Mouse (Mus musculus) limb, embryonic 10.5 days (tissue): ENCODE data around the gene Olfr661. TPM values are rescaled to one million over a fixed set of nuclear protein-coding genes. Genes with fewer than 3 reads are reported as not detected.

Source experiments
- DNase-seq: peaks from one replicate; pipeline ENCODE4 v3.0.0-alpha.2; 2017; ENCODE audit warnings: low spot score
- H3K27ac ChIP-seq: fragments of 300-500 bp; sonication (generic); 2 replicates; pipeline ENCODE4 v1.5.1; 2016; ENCODE audit warnings: mild to moderate bottlenecking
- H3K27me3 ChIP-seq: fragments of 300-500 bp; sonication (generic); 2 replicates; pipeline ENCODE4 v1.6.1; 2016; ENCODE audit warnings: low read depth, mild to moderate bottlenecking; ENCODE audit not compliant: poor library complexity, severe bottlenecking
- H3K36me3 ChIP-seq: fragments of 300-500 bp; sonication (generic); 2 replicates; pipeline ENCODE4 v1.6.1; 2016; ENCODE audit warnings: mild to moderate bottlenecking, moderate library complexity
- H3K4me1 ChIP-seq: fragments of 300-500 bp; sonication (generic); 2 replicates; pipeline ENCODE4 v1.6.1; 2016
- H3K4me3 ChIP-seq: fragments of 300-500 bp; sonication (generic); 2 replicates; pipeline ENCODE4 v1.5.1; 2016; ENCODE audit warnings: mild to moderate bottlenecking, moderate library complexity
- H3K9me3 ChIP-seq: fragments of 300-500 bp; sonication (generic); replicated peaks from 2 replicates; pipeline ENCODE4 v1.6.1; 2016; ENCODE audit warnings: mild to moderate bottlenecking
- WGBS: fragments of 180-500 bp; shearing (Covaris S2); methylation state at CpG from one replicate; pipeline ENCODE4 v1.1.7; 2016; 5-methylcytosine and 5-hydroxymethylcytosine counted together
- polyA plus RNA-seq: library from polyadenylated mRNA; unstranded; fragments of >200 nt; fragmentation: Nextera tagmentation; extraction: Ambion mirVana; gene quantifications from 2 replicates; pipeline ENCODE4 v1.2.1, GENCODE M21; 2016

The Olfr661 gene
- not detected in 2 replicates for polyA plus RNA-seq

- H3K4me3 ChIP-seq = no peak within 1 kb of the TSS
- no peak for DNase-seq
- WGBS = 96% methylated on average over 2 of the region's 2 CpGs
- no peak within 1 kb of the TSS for H3K27ac ChIP-seq
- no peaks in the 10 kb centered on the region for H3K4me1 ChIP-seq
- no peaks in the 10 kb centered on the region for H3K36me3 ChIP-seq
- no peaks in the 10 kb centered on the region for H3K9me3 ChIP-seq
- H3K27me3 ChIP-seq = no peaks in the 10 kb centered on the region
Observed at GRCm38 (mm10) chr7:104686201-104686600, at the start of gene Olfr661. TSS of gene Olfr661 (plus strand) at chr7:104686501.

- Histone ChIP-seq H3K36me3 (no peaks in the 10 kb centered on the region), H3K27me3 (no peaks in the 10 kb centered on the region), H3K9me3 (no peaks in the 10 kb centered on the region), H3K4me3 (peak within 1 kb of the TSS; percentile 39), H3K27ac (no peak within 1 kb of the TSS), H3K4me1 (no peaks in the 10 kb centered on the region)
- 32% methylated on average over 20 of the region's 22 CpGs for WGBS
- peak; percentile 68 for DNase-seq
Observed at GRCm38 (mm10) chr7:104646841-104647482, 39.3 kb upstream of the Olfr661 start, which contains the start of gene Olfr658. TSS of gene Olfr658 (minus strand) at chr7:104647305.

GRCm38 (mm10) chr7:104666453-104666852 lies 19.8 kb upstream of the Olfr661 start, which contains the start of gene Olfr659:
TSS of gene Olfr659 (plus strand) at chr7:104666753.
- DNase-seq = no peak
- no peaks in the 10 kb centered on the region for H3K4me1 ChIP-seq
- H3K27me3 ChIP-seq = no peaks in the 10 kb centered on the region
- no peaks in the 10 kb centered on the region for H3K36me3 ChIP-seq
- no peak within 1 kb of the TSS for H3K27ac ChIP-seq
- WGBS = 95% methylated on average over 3 of the region's 3 CpGs
- H3K4me3 ChIP-seq = no peak within 1 kb of the TSS
- H3K9me3 ChIP-seq = no peaks in the 10 kb centered on the region

Other genes with a start within 250 kb of the Olfr661 start
- gene Trim30a, start 221.3 kb upstream of the Olfr661 start, polyA plus RNA-seq = 0.33 and 0.39 TPM in 2 replicates
- 0.11 TPM in 1 of 2 replicates, not detected in the other for gene Trim30d, start 178.7 kb upstream of the Olfr661 start, polyA plus RNA-seq
- gene Olfr651, start 136.4 kb upstream of the Olfr661 start, polyA plus RNA-seq = not detected in 2 replicates
- gene Olfr652, start 125.6 kb upstream of the Olfr661 start, polyA plus RNA-seq = not detected in 2 replicates
- not detected in 2 replicates for gene Olfr653, start 109.2 kb upstream of the Olfr661 start, polyA plus RNA-seq
- not detected in 2 replicates for gene Olfr654, start 99.5 kb upstream of the Olfr661 start, polyA plus RNA-seq
- gene Olfr655, start 84.7 kb upstream of the Olfr661 start, polyA plus RNA-seq = not detected in 2 replicates
- not detected in 2 replicates for gene Olfr656, start 72.5 kb upstream of the Olfr661 start, polyA plus RNA-seq
- gene Olfr657, start 61.7 kb upstream of the Olfr661 start, polyA plus RNA-seq = not detected in 2 replicates
- not detected in 2 replicates for gene Olfr658, start 39.2 kb upstream of the Olfr661 start, polyA plus RNA-seq
- not detected in 2 replicates for gene Olfr659, start 19.7 kb upstream of the Olfr661 start, polyA plus RNA-seq
- not detected in 2 replicates for gene Usp17le, start 91.0 kb downstream of the Olfr661 start, polyA plus RNA-seq
- not detected in 2 replicates for gene Usp17lb, start 156.1 kb downstream of the Olfr661 start, polyA plus RNA-seq
- gene Usp17la, start 170.5 kb downstream of the Olfr661 start, polyA plus RNA-seq = not detected in 2 replicates
- gene Olfr665, start 191.5 kb downstream of the Olfr661 start, polyA plus RNA-seq = not detected in 2 replicates
- gene Olfr666, start 209.5 kb downstream of the Olfr661 start, polyA plus RNA-seq = not detected in 2 replicates
- not detected in 2 replicates for gene Olfr667, start 235.0 kb downstream of the Olfr661 start, polyA plus RNA-seq
- gene Olfr668, start 241.6 kb downstream of the Olfr661 start, polyA plus RNA-seq = not detected in 2 replicates
- not detected in 2 replicates for gene Olfr669, start 247.7 kb downstream of the Olfr661 start, polyA plus RNA-seq